Mouse (Mus musculus) embryonic fibroblast, embryonic 13.5 days (primary cell): Measurements from ENCODE around the gene Gm5127.

Source experiments
- CTCF ChIP-seq: IDR thresholded peaks from 2 replicates; pipeline ENCODE4 v1.5.1; 2011; ENCODE audit warnings: mild to moderate bottlenecking, control low read depth, low read length, moderate library complexity, borderline replicate concordance; ENCODE audit not compliant: insufficient read depth
- POLR2A ChIP-seq: IDR thresholded peaks from 2 replicates; pipeline ENCODE4 v1.6.1; 2011; ENCODE audit warnings: low read depth, mild to moderate bottlenecking, control low read depth, low read length, moderate library complexity

DNA sequence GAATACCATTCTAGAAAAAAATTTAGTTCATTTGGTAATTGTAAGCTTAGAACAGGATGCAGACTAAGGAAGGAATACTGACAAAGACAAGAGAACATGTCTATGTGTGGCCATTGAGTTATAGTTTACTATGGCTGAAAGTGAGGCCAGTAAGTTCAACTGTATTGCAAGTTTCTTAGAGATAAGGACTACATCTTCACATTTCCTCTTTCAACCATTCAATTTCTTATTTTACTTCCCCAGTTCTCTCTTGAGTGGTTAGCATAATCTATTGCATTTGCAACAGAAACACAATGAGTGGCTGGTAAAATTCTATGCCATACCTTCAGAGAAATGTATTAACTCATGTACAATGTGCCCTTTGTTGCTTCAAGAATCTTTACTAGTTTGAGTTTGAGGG lies 10.9 kb downstream of the Gm5127 start:
- TF ChIP-seq CTCF: no peak
- TF ChIP-seq POLR2A: no peak
